Mouse (Mus musculus): ENCODE data around the gene Ubash3a. TPM values are rescaled to one million over a fixed set of nuclear protein-coding genes. Genes with fewer than 3 reads are reported as not detected.

Gene Ubash3a
- total RNA-seq, 2 experiments from 2014 or later = not detected

- no peak for DNase-seq
- intact Hi-C loops (cut with DNase I) = loop anchor here (2.0 kb wide), 2 partner anchors 22 to 30 kb away; no protein-coding TSS in a partner anchor
Measured at GRCm38 (mm10) chr17:31276207-31276921, 68.7 kb downstream of the Ubash3a start.

DNA sequence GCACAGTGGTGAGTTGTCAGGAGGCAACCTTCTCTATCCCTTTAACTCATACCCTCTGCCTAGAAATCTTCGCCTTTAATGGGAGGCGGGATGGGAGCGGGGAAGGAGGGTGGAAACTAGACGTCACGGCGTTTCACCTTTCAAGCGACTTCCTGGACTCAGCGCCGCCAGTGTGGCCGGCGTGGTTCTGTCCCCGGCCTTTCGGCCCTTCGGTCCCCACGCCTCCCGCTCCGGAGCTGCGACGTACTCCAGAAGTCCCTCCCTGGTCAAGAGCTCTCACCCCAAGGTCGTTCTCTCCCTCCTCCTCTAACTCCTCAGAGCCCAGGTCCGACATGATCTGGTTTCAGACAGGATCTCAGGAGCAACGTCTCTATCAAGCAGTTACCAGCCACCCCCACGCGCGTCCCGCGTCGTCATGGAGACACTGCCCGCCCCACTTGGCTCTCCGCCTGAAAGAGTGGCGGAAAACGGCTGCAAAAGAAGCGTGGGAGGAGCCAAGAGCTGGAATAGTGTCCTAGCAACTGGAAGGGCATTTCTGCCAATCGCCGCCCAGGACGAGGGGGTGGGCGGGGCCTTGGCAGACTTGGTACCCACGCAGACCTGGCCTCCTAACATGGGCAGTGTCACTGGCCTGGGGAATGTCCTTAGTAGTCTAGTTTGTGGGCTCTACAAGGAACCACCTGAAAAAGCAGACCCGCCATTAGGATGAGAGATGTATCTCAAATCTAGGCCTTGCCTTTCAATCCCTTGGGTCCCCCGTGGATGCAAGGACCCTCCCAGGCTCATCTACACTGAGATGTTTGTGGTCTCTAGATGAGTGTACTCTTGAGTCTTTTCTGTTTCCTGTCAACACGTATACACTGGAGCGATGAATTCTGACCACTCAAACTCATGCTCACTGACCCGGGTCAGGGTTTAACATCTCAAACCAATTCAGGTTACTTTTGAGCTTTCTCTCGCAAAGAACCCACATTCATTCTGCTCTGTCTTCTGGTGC is 69.5 kb downstream of the Ubash3a start, which contains the start of gene Rsph1:
Gene Rsph1, minus strand, starts transcription at position 462 of the 997 bp plus-strand sequence.
- DNase-seq = peak; percentile 100
- intact Hi-C loops (cut with DNase I) = loop anchor here (2.0 kb wide), 2 partner anchors 22 to 30 kb away; no protein-coding TSS in a partner anchor

- intact Hi-C loops (cut with DNase I) = loop anchor here (2.0 kb wide), 2 partner anchors 23 to 29 kb away; no protein-coding TSS in a partner anchor
Measured at GRCm38 (mm10) chr17:31277931-31278330, 70.3 kb downstream of the Ubash3a start.

GRCm38 (mm10) chr17:31279541-31279940 is 71.9 kb downstream of the Ubash3a start:
- DNase-seq = no peak
- intact Hi-C loops (cut with DNase I) = no loop called here

More at GRCm38 (mm10) chr17:31277931-31278330, 70.3 kb downstream of the Ubash3a start:
- no peak for DNase-seq

GRCm38 (mm10) chr17:31280269-31280668 is 72.6 kb downstream of the Ubash3a start:
- no peak for DNase-seq
- intact Hi-C loops (cut with DNase I) = no loop called here

GRCm38 (mm10) chr17:31281830-31282686 is 74.4 kb downstream of the Ubash3a start:
- intact Hi-C loops (cut with DNase I) = no loop called here
- DNase-seq = no peak

DNA sequence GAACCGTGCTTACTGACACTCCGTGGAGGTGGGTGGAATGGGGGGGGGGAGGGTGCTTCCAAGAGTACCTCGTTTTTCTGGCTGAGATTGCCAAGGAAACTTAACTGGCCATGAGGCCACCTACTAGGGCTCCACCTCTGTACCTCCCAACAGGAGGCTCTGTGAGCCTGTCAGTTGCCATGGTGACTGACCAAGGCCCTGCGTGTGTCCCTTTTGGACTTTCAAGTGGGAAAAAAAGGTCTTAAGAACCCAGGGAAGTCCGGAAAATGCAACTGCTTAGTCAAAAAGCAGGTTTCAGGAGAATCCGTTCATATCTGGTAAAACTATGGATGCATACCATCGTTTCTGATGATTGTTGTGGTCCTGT is 75.0 kb downstream of the Ubash3a start:
- intact Hi-C loops (cut with DNase I) = loop anchor here (1.0 kb wide), 1 partner anchor 10 kb away; no protein-coding TSS in a partner anchor
- DNase-seq = no peak

- intact Hi-C loops (cut with DNase I) = no loop called here
- DNase-seq = no peak
Measured at GRCm38 (mm10) chr17:31285867-31286266, 78.2 kb downstream of the Ubash3a start.

- DNase-seq = no peak
- intact Hi-C loops (cut with DNase I) = no loop called here
Measured at GRCm38 (mm10) chr17:31286492-31286891, 78.8 kb downstream of the Ubash3a start, which contains the start of gene Slc37a1. Gene Slc37a1 (plus strand): TSS chr17:31286792.

GRCm38 (mm10) chr17:31287216-31287615 is 79.5 kb downstream of the Ubash3a start:
- no peak for DNase-seq
- intact Hi-C loops (cut with DNase I) = no loop called here

DNA sequence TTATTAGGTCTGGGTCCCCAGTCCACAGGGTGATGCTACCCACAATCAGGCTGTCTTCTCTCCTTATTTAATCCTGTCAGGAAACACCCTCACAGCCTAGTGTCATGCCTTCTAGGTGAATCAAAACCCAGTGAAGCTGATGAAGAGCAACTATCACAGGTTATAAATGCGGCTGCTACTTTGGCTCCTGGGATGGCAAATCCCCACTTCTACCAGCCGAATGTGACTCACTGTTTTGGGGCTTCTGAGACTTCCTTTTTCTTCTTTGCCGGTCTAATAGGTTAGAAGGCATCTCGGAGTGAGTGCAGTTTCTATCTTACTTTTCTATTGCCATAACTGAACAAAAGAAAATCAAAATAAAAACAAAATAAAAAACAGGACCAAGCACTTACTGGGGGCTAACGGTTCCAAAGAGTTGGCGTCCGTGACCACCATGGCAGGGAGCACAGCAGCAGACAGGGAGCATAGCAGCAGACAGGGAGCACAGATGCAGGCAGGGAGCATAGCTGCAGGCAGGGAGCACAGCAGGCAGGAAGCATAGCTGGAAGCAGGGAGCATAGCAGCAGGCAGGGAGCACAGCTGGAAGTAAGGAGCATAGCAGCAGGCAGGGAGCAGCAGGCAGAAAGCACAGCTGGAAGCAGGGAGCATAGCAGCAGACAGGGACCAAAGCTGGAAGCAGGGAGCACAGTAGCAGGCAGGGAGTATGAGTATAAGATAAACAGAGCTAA is 81.5 kb downstream of the Ubash3a start:
- intact Hi-C loops (cut with DNase I) = no loop called here
- DNase-seq = no peak

DNA sequence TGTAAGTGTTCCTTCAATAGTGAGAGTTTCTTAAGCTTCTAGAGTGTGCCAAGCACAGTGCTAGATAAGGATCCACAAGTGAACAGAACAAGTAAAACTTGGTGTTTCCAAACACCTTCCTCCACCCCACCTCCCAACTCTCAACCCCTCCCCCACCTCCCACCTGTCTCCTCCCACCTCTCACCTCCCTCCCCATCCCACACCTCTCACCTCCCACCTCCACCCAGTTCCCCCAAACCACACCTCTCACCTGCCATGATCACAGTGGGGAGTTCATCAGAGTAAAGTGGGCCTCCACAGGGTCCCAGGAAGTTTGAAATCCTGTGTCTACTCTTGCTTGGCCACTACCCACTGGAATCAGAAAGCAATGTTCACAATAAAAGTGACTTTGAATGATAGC is 82.6 kb downstream of the Ubash3a start:
- DNase-seq = no peak
- intact Hi-C loops (cut with DNase I) = no loop called here

- DNase-seq = no peak
- intact Hi-C loops (cut with DNase I) = no loop called here
Measured at GRCm38 (mm10) chr17:31290859-31291258, 83.2 kb downstream of the Ubash3a start.

GRCm38 (mm10) chr17:31294363-31295214 is 86.9 kb downstream of the Ubash3a start:
- intact Hi-C loops (cut with DNase I) = loop anchor here (1.0 kb wide), 1 partner anchor 23 kb away; no protein-coding TSS in a partner anchor
- no peak for DNase-seq

DNA sequence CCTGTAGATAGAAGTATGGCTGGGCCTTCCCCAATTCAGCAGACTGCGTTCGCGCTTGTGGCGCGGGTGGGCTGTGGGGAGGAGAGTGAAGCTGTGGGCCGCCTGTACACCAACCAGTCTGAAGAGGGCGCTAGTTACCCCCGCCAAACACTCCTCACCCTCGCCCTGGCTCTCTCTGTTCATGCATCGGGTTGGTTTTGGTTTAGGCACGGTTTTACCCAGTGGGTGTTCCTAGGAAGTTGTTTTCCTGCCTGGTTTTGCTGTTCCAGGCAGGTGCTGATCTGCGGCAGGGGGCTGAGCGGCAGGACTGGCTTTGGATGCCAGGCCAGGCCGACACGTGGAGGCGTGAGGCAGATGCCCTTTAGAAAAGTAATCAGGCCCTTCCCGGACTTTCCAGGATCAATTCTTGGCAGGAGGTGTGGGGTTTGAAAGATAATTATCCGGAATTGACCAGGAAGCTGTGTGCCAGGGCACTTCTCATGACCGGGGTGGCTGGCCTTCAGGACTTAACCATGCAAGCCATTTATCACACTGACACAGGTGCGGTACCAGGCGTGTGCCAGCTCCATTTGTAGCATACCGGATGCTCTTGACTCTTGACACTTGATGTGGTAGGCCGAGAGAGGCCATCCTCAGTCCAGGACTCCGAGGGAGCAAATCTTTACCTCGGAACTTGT is 87.7 kb downstream of the Ubash3a start:
- intact Hi-C loops (cut with DNase I) = no loop called here
- peak in 1 of 2 experiments; percentile 41 for DNase-seq

GRCm38 (mm10) chr17:31295892-31296781 is 88.5 kb downstream of the Ubash3a start:
- peak; percentile 79 to 83 for DNase-seq
- intact Hi-C loops (cut with DNase I) = loop anchor here (2.0 kb wide), 1 partner anchor 41 kb away; no protein-coding TSS in a partner anchor
